ENCODE assay signal across 34 mouse cellular contexts in genomic region chr17:32710541-32710940, GRCm38 (mm10). TPM values are rescaled to one million over a fixed set of nuclear protein-coding genes. Genes with fewer than 3 reads are reported as not detected.
"Had no signal": no experiment of that assay in that cellular context is flagged by ENCODE, and none has a peak within 500 bp of the region (broad histone marks: within the 10 kb centered on the region; RNA-seq: fewer than 3 reads in every experiment).

No protein-coding gene starts in this region.

RNA-seq across cellular contexts. Expression of gene Cyp4f15, which starts 25.1 kb away (rescaled TPM):
- total RNA-seq: heart, postnatal 10 days; heart, postnatal 14 days; heart, postnatal 25 days; heart, postnatal 36 days; heart, postnatal 4 days; hematopoietic stem cell, adult 5-6 weeks had no signal
- polyA plus RNA-seq: heart, embryonic 14.5 days; heart, embryonic 15.5 days; heart, embryonic 16.5 days; inflammation-experienced regulatory T-cells, adult 6 months; intestine, postnatal 0 days; kidney, embryonic 14.5 days; kidney, embryonic 16.5 days had no signal

RNA-seq across cellular contexts. Expression of gene Cyp4f40, which starts 51.8 kb away (rescaled TPM):
- total RNA-seq: heart, postnatal 10 days; heart, postnatal 14 days; heart, postnatal 25 days; heart, postnatal 36 days; heart, postnatal 4 days; hematopoietic stem cell, adult 5-6 weeks; layer of hippocampus, adult 18-20 months; layer of hippocampus, adult 2 months; layer of hippocampus, adult 8-10 months; layer of hippocampus, postnatal 10 days; layer of hippocampus, postnatal 14 days; layer of hippocampus, postnatal 25 days; layer of hippocampus, postnatal 36 days; left cerebral cortex, adult 18-20 months; left cerebral cortex, adult 2 months; left cerebral cortex, adult 8-10 months had no signal
- polyA plus RNA-seq: heart, embryonic 10.5 days; heart, embryonic 11.5 days; heart, embryonic 12.5 days; heart, embryonic 13.5 days; heart, embryonic 14.5 days; heart, embryonic 15.5 days; heart, embryonic 16.5 days; heart, postnatal 0 days; hindbrain, embryonic 10.5 days; hindbrain, embryonic 11.5 days; hindbrain, embryonic 12.5 days; hindbrain, embryonic 13.5 days; inflammation-experienced regulatory T-cells, adult 6 months; kidney, adult 2 months; kidney, embryonic 14.5 days; kidney, embryonic 15.5 days; kidney, embryonic 16.5 days had no signal
